Mouse (Mus musculus) T-cell, adult 2 months (primary cell): ENCODE data around the gene Phf2.

Source experiments
- DNase-seq: peaks from one replicate; pipeline ENCODE4 v3.0.0; 2022; ENCODE audit warnings: low spot score

Phf2 gene

GRCm38 (mm10) chr13:48870771-48871731, at the start of gene Phf2:
TSS of gene Phf2 (minus strand) at chr13:48871119.
- DNase-seq = no peak

GRCm38 (mm10) chr13:48919756-48920415, 49.0 kb upstream of the Phf2 start:
- no peak for DNase-seq

- DNase-seq = no peak
Observed at GRCm38 (mm10) chr13:48917113-48917599, 46.2 kb upstream of the Phf2 start.

DNA sequence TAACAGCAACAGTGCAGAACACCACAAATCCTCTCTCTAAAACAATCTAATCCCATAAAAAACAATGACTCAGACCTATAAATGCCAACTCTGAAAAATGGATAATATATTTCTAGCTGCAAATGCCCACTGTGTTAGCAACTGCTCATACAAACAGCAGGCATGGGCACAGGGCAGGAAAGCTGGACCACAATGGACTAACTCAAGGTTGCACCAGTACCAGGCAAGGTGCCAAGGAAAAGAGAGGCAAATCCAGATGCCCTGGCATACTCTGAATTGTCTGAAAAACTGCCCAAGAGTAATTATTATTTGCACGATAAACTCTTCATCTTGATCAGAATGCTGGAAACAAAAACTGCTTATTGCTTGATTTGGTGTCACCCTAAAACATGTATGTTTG, 42.8 kb upstream of the Phf2 start:
- DNase-seq = no peak

GRCm38 (mm10) chr13:48913141-48913540, 42.2 kb upstream of the Phf2 start:
- DNase-seq = no peak

- no peak for DNase-seq
Observed at GRCm38 (mm10) chr13:48911426-48911825, 40.5 kb upstream of the Phf2 start.

DNA sequence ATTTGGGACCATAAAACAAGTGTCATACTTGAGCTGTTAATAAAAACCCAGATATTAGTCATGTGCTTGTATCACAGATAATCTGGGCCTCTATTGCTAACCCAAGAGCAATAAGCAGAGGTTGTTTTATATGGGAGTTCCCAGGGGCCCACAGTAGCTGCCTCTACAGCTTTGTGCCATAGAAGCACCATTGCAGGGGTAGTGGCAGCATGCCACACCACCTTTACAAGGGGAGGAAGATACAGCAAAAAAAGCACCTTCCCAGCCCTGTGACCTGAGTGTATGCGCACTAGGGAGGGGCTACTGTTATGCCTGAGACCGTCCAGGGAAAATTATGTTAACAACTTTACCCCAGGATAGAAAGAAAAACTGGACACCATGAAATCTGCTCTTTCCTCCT, 34.5 kb upstream of the Phf2 start:
- DNase-seq = no peak

- DNase-seq = no peak
Observed at GRCm38 (mm10) chr13:48895376-48895775, 24.5 kb upstream of the Phf2 start.

- no peak for DNase-seq
Observed at GRCm38 (mm10) chr13:48890260-48890960, 19.5 kb upstream of the Phf2 start.

- peak; percentile 98 for DNase-seq
Observed at GRCm38 (mm10) chr13:48878534-48878933, 7.6 kb upstream of the Phf2 start.

DNA sequence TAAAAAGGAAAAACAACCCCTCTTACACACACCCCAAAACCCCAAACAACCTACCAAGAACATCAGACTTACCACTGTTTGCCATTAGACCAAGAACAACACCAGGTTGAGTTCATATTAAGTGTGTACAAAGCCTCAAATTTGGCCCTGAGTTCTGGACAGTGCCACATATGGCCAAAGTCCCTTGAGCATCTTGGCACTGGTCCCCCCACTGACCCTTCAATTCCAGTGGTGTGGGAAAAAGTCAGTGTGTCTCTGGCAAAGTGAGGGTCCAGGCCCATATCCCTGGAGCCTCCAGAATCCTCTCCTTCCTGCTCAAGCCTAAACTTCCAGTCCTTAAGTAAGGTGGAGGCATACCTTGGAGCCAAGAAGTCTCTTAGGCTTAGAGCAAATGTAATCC, 6.9 kb upstream of the Phf2 start:
- no peak for DNase-seq

- no peak for DNase-seq
Observed at GRCm38 (mm10) chr13:48872726-48873125, 1.8 kb upstream of the Phf2 start.

GRCm38 (mm10) chr13:48871887-48872606, 1.1 kb upstream of the Phf2 start:
- DNase-seq = peak; percentile 14

DNA sequence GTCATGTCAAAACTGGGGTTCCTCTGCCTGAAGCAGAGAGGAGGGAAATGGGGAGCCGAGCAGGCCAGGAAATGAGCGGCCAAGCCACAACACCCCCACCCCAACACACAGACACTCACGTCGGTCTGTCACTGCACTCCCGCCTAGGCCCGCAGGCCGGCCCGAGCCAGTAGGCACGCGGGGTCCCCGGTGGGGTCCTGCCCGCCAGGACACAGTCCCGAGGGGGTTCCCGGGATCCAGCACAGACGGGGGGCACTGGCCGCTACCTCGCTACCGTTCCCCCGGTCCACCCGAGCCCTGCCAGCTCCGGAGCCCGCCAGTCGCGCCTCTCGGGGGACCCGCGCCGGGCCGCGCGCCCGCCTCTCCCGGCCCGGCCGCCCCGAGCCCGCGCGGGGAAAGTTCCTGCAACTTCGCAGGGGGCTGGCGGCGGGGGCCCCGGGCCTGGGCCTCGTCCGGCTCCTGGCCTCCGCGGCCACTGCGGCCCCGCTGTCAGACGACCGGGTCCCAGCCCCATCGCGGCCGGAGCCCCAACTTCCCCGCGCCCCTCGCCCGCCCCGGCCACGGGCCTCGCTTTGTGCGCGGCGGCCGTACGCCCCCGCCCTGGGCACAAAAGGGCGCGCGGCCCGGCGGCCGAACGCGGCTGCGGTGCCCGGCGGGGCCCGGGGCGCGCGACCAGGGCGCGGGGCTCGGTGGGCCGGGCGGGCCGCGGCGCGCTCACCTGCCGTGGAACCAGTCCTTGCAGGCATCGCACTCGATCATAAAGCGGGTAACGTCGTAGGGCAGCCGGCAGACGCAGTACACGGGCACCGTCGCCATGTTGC, 759 bp downstream of the Phf2 start:
- DNase-seq = peak; percentile 60

DNA sequence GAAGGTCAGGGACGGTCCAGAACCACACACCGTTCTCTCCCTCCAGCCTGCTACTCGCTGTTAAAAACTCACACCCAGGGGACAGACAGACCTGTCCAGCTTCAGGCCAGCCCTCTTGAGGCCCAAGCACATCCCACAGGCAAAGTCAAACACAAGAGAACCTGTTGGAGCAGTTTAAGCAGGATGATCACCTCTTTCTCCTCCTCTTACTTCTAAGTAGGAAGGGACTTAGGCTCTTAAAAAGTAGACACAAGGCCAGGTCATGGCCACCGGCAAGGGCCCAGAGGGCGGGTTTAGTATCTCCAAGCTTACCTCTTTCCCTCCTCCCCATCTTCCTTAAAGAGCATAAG, 1.3 kb downstream of the Phf2 start:
- no peak for DNase-seq

DNA sequence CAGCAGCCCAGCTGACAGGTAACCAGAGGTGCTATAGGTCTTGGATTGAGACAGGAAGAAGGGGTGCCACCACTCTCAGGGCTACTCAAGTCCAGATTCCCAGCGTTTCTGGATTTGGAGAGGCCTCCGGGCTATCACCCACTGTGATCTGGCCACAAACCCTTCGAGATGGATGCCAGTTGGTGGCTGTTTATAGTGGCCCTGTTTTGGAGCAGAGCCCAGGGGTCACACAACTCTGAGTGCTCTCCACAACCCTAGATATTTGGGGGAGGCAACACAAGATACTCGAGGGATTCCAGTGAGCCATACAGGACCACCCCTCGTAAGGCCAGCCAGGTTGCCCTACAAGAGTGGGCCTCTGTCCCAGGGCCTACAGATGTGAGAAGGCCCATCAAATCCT, 1.8 kb downstream of the Phf2 start:
- no peak for DNase-seq

GRCm38 (mm10) chr13:48864673-48865356, 6.1 kb downstream of the Phf2 start:
- no peak for DNase-seq

DNA sequence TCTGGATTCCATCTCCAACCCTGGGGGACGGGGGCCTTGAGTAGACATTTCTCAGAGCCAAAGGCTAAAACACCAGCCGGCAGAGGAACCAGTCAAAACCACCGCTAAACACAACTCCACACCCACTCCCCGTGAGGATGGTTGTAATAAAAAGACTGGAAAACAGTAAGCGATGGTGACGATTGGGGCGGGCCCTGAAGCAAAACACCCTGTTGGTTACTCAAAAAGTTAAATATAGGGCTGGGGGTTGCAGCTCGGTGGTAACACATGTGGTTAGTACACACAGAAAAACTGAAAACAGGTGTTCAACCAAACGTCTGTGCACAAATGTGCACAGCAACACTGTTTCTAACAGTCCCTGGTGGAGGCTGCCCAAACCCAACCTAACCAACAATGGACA, 7.4 kb downstream of the Phf2 start:
- peak; percentile 46 for DNase-seq

- no peak for DNase-seq
Observed at GRCm38 (mm10) chr13:48861913-48862312, 9.0 kb downstream of the Phf2 start.

GRCm38 (mm10) chr13:48858779-48859178, 12.1 kb downstream of the Phf2 start:
- no peak for DNase-seq
